In genomic region chr12:113219867-113220266, GRCm38 (mm10) we compare ENCODE assay signal across 8 mouse cellular contexts. TPM values are rescaled to one million over a fixed set of nuclear protein-coding genes. Genes with fewer than 3 reads are reported as not detected.
DNase-seq lines count a peak whose midpoint lies in the region; ATAC-seq and TF ChIP-seq lines count a peak whose summit lies in the region.

No protein-coding gene starts in this region.

- H3K4me2 ChIP-seq in midbrain, embryonic 11.5 days = no peak overlapping the region
- H3K4me2 ChIP-seq in midbrain, embryonic 16.5 days (ENCODE audit: low read length) = no peak overlapping the region
- no peak overlapping the region for H3K4me2 ChIP-seq in heart, postnatal 0 days (ENCODE audit: low read depth, low read length)
- no peak overlapping the region for H3K4me2 ChIP-seq in liver, embryonic 14.5 days (ENCODE audit: low read depth)
- no peak overlapping the region for H3K4me2 ChIP-seq in hindbrain, embryonic 16.5 days (ENCODE audit: low read length)

- no peak for TF ChIP-seq EP300 in heart, postnatal 0 days (IDR thresholded peaks at IDR 0.05; ENCODE audit: low read depth)
- no peak for TF ChIP-seq EP300 in liver, embryonic 14.5 days (IDR thresholded peaks at IDR 0.05; ENCODE audit: low read depth)

- H3K27ac ChIP-seq in midbrain, embryonic 11.5 days (ENCODE audit: low read depth, low read length) = no peak overlapping the region
- no peak overlapping the region for H3K27ac ChIP-seq in midbrain, embryonic 16.5 days (ENCODE audit: low read length)
- no peak overlapping the region for H3K27ac ChIP-seq in heart, postnatal 0 days (ENCODE audit: low read depth)
- H3K27ac ChIP-seq in liver, embryonic 14.5 days = no peak overlapping the region
- H3K27ac ChIP-seq in hindbrain, embryonic 16.5 days (ENCODE audit: low read depth, low read length) = no peak overlapping the region

- H3K27me3 ChIP-seq in midbrain, embryonic 11.5 days (ENCODE audit: control insufficient read depth, insufficient read depth, low read length) = no peaks in the 10 kb centered on the region
- no peaks in the 10 kb centered on the region for H3K27me3 ChIP-seq in midbrain, embryonic 16.5 days (ENCODE audit: control insufficient read depth, insufficient read depth, low read depth, low read length)
- no peaks in the 10 kb centered on the region for H3K27me3 ChIP-seq in heart, postnatal 0 days (ENCODE audit: control insufficient read depth, insufficient read depth, low read length)
- no peaks in the 10 kb centered on the region for H3K27me3 ChIP-seq in liver, embryonic 14.5 days (ENCODE audit: control insufficient read depth, insufficient read depth, low read length)
- H3K27me3 ChIP-seq in hindbrain, embryonic 16.5 days (replicated peaks; ENCODE audit: control insufficient read depth, insufficient read depth, low read length) = no peaks in the 10 kb centered on the region

- DNase-seq in midbrain, embryonic 11.5 days (ENCODE audit: low spot score, missing footprints) = peak; percentile 92
- DNase-seq in adrenal gland, postnatal 14 days = peak; percentile 70
- no peak for DNase-seq in heart, postnatal 0 days (ENCODE audit: low spot score)
- DNase-seq in liver, embryonic 14.5 days (ENCODE audit: low read depth in 3 of 3, low spot score in 3 of 3) = peak in 1 of 3 experiments; percentile 47
- peak; percentile 39 for DNase-seq in spleen, adult 12 weeks (ENCODE audit: low spot score)
- no peak for DNase-seq in ovary, adult 18-20 months (ENCODE audit: low spot score)

- TF ChIP-seq CTCF in heart, postnatal 0 days (IDR thresholded peaks at IDR 0.05; ENCODE audit: low read depth) = peak; percentile 63
- TF ChIP-seq CTCF in liver, embryonic 14.5 days (IDR thresholded peaks at IDR 0.05; ENCODE audit: low read depth) = peak; percentile 94

- H3K4me3 ChIP-seq in midbrain, embryonic 11.5 days (ENCODE audit: low read depth, low read length) = no peak overlapping the region
- no peak overlapping the region for H3K4me3 ChIP-seq in midbrain, embryonic 16.5 days (ENCODE audit: low read depth, low read length)
- no peak overlapping the region for H3K4me3 ChIP-seq in heart, postnatal 0 days (ENCODE audit: low read depth, low read length)
- no peak overlapping the region for H3K4me3 ChIP-seq in liver, embryonic 14.5 days (ENCODE audit: insufficient read depth in 1 of 2, low read depth in 2 of 2, low read length in 2 of 2)
- H3K4me3 ChIP-seq in hindbrain, embryonic 16.5 days (ENCODE audit: low read length) = no peak overlapping the region

- H3K36me3 ChIP-seq in midbrain, embryonic 11.5 days (ENCODE audit: control insufficient read depth, insufficient read depth, low read length) = no peaks in the 10 kb centered on the region
- no peaks in the 10 kb centered on the region for H3K36me3 ChIP-seq in midbrain, embryonic 16.5 days (ENCODE audit: control insufficient read depth, insufficient read depth, low read length)
- no peaks in the 10 kb centered on the region for H3K36me3 ChIP-seq in heart, postnatal 0 days (replicated peaks; ENCODE audit: control insufficient read depth, insufficient read depth, low read length)
- no peaks in the 10 kb centered on the region for H3K36me3 ChIP-seq in liver, embryonic 14.5 days (replicated peaks; ENCODE audit: control insufficient read depth, insufficient read depth, low read depth)
- H3K36me3 ChIP-seq in hindbrain, embryonic 16.5 days (ENCODE audit: control insufficient read depth, insufficient read depth, low read length) = no peaks in the 10 kb centered on the region

- ATAC-seq in midbrain, embryonic 11.5 days (ENCODE audit: low FRiP score) = no peak
- ATAC-seq in midbrain, embryonic 16.5 days = no peak
- ATAC-seq in heart, postnatal 0 days (ENCODE audit: insufficient read depth, low read depth) = peak; percentile 24; the same call in 1 of the 2 replicates
- ATAC-seq in liver, embryonic 14.5 days (ENCODE audit: insufficient read depth) = peak; percentile 19; the same call in 1 of the 2 replicates
- no peak for ATAC-seq in hindbrain, embryonic 16.5 days

- H3K9ac ChIP-seq in midbrain, embryonic 11.5 days (ENCODE audit: low read length) = no peak overlapping the region
- no peak overlapping the region for H3K9ac ChIP-seq in midbrain, embryonic 16.5 days (ENCODE audit: low read depth, low read length)
- no peak overlapping the region for H3K9ac ChIP-seq in heart, postnatal 0 days (replicated peaks; ENCODE audit: low read depth, low read length)
- no peak overlapping the region for H3K9ac ChIP-seq in liver, embryonic 14.5 days (replicated peaks)
- H3K9ac ChIP-seq in hindbrain, embryonic 16.5 days (ENCODE audit: low read depth, low read length) = no peak overlapping the region

- WGBS in midbrain, embryonic 11.5 days = 61% methylated on average over 4 of the region's 4 CpGs
- 57% methylated on average over 4 of the region's 4 CpGs for WGBS in midbrain, embryonic 16.5 days
- 45% methylated on average over 4 of the region's 4 CpGs for WGBS in heart, postnatal 0 days
- 27% methylated on average over 4 of the region's 4 CpGs for WGBS in liver, embryonic 14.5 days (ENCODE audit: insufficient replicate concordance)
- 66% methylated on average over 4 of the region's 4 CpGs for WGBS in hindbrain, embryonic 16.5 days

- no peaks in the 10 kb centered on the region for H3K9me3 ChIP-seq in midbrain, embryonic 11.5 days (ENCODE audit: control insufficient read depth, low read length)
- H3K9me3 ChIP-seq in midbrain, embryonic 16.5 days (replicated peaks; ENCODE audit: control insufficient read depth, low read length, poor library complexity, severe bottlenecking) = no peaks in the 10 kb centered on the region
- H3K9me3 ChIP-seq in heart, postnatal 0 days (replicated peaks; ENCODE audit: control insufficient read depth, low read length) = no peaks in the 10 kb centered on the region
- no peaks in the 10 kb centered on the region for H3K9me3 ChIP-seq in liver, embryonic 14.5 days (ENCODE audit: control insufficient read depth, low read length)
- no peaks in the 10 kb centered on the region for H3K9me3 ChIP-seq in hindbrain, embryonic 16.5 days (ENCODE audit: control insufficient read depth, low read length)

- no peaks in the 10 kb centered on the region for H3K4me1 ChIP-seq in midbrain, embryonic 11.5 days (ENCODE audit: control insufficient read depth, insufficient read depth, low read length)
- H3K4me1 ChIP-seq in midbrain, embryonic 16.5 days (ENCODE audit: control insufficient read depth, insufficient read depth, low read length) = no peaks in the 10 kb centered on the region
- H3K4me1 ChIP-seq in heart, postnatal 0 days (ENCODE audit: control insufficient read depth, insufficient read depth) = no peaks in the 10 kb centered on the region
- H3K4me1 ChIP-seq in liver, embryonic 14.5 days (replicated peaks; ENCODE audit: control insufficient read depth in 2 of 2, insufficient read depth in 2 of 2, low read length in 1 of 2) = no peaks in the 10 kb centered on the region
- H3K4me1 ChIP-seq in hindbrain, embryonic 16.5 days (ENCODE audit: control insufficient read depth, insufficient read depth, low read depth, low read length) = no peaks in the 10 kb centered on the region

RNA-seq across cellular contexts. Expression of gene Tmem121, which starts 34.1 kb away (rescaled TPM):
- polyA plus RNA-seq in midbrain, embryonic 11.5 days (2014; fragmentation: Nextera tagmentation; extraction: Ambion mirVana) = 11.5 and 13.1 TPM in 2 replicates
- polyA plus RNA-seq in midbrain, embryonic 16.5 days (2015; fragmentation: Nextera tagmentation; extraction: Ambion mirVana) = 47.2 and 50.3 TPM in 2 replicates
- total RNA-seq in adrenal gland, postnatal 14 days (2021) = 3.4 and 4.7 TPM in 2 replicates
- total RNA-seq in heart, postnatal 0 days (2014; rRNA removed; ENCODE audit: low replicate concordance) = 0.97 and 4.8 TPM in 2 replicates
- 1.2 TPM in 2 replicates for polyA plus RNA-seq in heart, postnatal 0 days (2015; fragmentation: Nextera tagmentation; extraction: Ambion mirVana)
- polyA plus RNA-seq in liver, embryonic 14.5 days (2012; rRNA removed) = 0.29 and 0.54 TPM in 2 replicates
- 0.11 TPM in 1 of 2 replicates, not detected in the other for polyA plus RNA-seq in liver, embryonic 14.5 days (2014; fragmentation: Nextera tagmentation; extraction: Ambion mirVana)
- polyA plus RNA-seq in hindbrain, embryonic 16.5 days (2015; fragmentation: Nextera tagmentation; extraction: Ambion mirVana) = 50.8 and 52.2 TPM in 2 replicates

Comparison
In these comparisons a context has a peak if more than half of its experiments do, and no peak if none do; other contexts are left out.
1. ATAC-seq: peak in heart, postnatal 0 days (single experiment) and liver, embryonic 14.5 days (single experiment); none in midbrain, embryonic 11.5 days (single experiment), midbrain, embryonic 16.5 days (single experiment) and hindbrain, embryonic 16.5 days (single experiment).
2. DNase-seq: peak in midbrain, embryonic 11.5 days (single experiment), adrenal gland, postnatal 14 days (single experiment) and spleen, adult 12 weeks (single experiment); none in heart, postnatal 0 days (single experiment) and ovary, adult 18-20 months (single experiment).